Mouse (Mus musculus) splenic B cell, adult 2 months (primary cell): Measurements from ENCODE around the gene Dll3.

ENCODE experiments used
- DNase-seq: peaks from one replicate; pipeline ENCODE4 v3.0.0-alpha.2; 2011; ENCODE audit warnings: low read depth, low spot score
- H3K27me3 ChIP-seq: 2 replicates; pipeline ENCODE4 v1.6.1; 2012; ENCODE audit warnings: mild to moderate bottlenecking, low read length, moderate library complexity, mixed read lengths; ENCODE audit not compliant: control insufficient read depth, poor library complexity, insufficient read depth, severe bottlenecking
- H3K36me3 ChIP-seq: 2 replicates; pipeline ENCODE4 v1.6.1; 2012; ENCODE audit warnings: mild to moderate bottlenecking, low read length, moderate library complexity, mixed read lengths; ENCODE audit not compliant: control insufficient read depth, poor library complexity, insufficient read depth, severe bottlenecking

Gene Dll3

GRCm38 (mm10) chr7:28278279-28278652 lies 23.8 kb downstream of the Dll3 start:
- no peaks in the 10 kb centered on the region for H3K36me3 ChIP-seq
- no peaks in the 10 kb centered on the region for H3K27me3 ChIP-seq
- DNase-seq, result no peak

- Histone ChIP-seq H3K27me3 (no peaks in the 10 kb centered on the region), H3K36me3 (no peaks in the 10 kb centered on the region)
- peak; percentile 96 for DNase-seq
Observed at GRCm38 (mm10) chr7:28277615-28278278, 24.3 kb downstream of the Dll3 start, which contains the start of gene Eid2b. Eid2b (plus strand) TSS chr7:28277739.

DNA sequence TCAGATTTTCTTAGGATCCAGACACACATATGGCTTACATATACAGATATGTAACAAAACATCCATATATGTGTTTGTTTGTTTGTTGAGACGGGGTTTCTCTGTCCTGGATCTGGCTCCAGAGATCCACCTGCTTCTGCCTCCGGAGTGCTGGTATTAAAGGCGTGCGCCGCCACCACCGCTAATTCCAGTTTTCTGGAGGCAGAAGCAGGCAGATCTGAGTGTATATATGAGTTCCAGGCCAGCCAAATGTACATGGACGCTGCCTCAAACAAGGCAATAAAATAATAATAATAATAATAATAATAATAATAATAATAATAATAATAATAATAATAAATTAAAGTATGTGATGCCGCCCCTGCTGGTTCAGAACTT lies 24.8 kb downstream of the Dll3 start:
- Histone ChIP-seq H3K27me3 (no peaks in the 10 kb centered on the region), H3K36me3 (no peaks in the 10 kb centered on the region)
- DNase-seq, result no peak

- Histone ChIP-seq H3K27me3 (no peaks in the 10 kb centered on the region; the same call in 1 of the 2 replicates), H3K36me3 (no peaks in the 10 kb centered on the region)
- no peak for DNase-seq
Observed at GRCm38 (mm10) chr7:28271761-28272160, 30.3 kb downstream of the Dll3 start.

- DNase-seq, result no peak
- no peaks in the 10 kb centered on the region; the same call in 1 of the 2 replicates for H3K27me3 ChIP-seq
- H3K36me3 ChIP-seq, result no peaks in the 10 kb centered on the region
Observed at GRCm38 (mm10) chr7:28269355-28269754, 32.7 kb downstream of the Dll3 start.

- DNase-seq, result no peak
- Histone ChIP-seq H3K36me3 (no peaks in the 10 kb centered on the region), H3K27me3 (no peaks in the 10 kb centered on the region; the same call in 1 of the 2 replicates)
Observed at GRCm38 (mm10) chr7:28268576-28268975, 33.5 kb downstream of the Dll3 start.

GRCm38 (mm10) chr7:28268042-28268531 lies 34.0 kb downstream of the Dll3 start:
- H3K36me3 ChIP-seq, result no peaks in the 10 kb centered on the region
- no peak for DNase-seq
- no peaks in the 10 kb centered on the region; the same call in 1 of the 2 replicates for H3K27me3 ChIP-seq

DNA sequence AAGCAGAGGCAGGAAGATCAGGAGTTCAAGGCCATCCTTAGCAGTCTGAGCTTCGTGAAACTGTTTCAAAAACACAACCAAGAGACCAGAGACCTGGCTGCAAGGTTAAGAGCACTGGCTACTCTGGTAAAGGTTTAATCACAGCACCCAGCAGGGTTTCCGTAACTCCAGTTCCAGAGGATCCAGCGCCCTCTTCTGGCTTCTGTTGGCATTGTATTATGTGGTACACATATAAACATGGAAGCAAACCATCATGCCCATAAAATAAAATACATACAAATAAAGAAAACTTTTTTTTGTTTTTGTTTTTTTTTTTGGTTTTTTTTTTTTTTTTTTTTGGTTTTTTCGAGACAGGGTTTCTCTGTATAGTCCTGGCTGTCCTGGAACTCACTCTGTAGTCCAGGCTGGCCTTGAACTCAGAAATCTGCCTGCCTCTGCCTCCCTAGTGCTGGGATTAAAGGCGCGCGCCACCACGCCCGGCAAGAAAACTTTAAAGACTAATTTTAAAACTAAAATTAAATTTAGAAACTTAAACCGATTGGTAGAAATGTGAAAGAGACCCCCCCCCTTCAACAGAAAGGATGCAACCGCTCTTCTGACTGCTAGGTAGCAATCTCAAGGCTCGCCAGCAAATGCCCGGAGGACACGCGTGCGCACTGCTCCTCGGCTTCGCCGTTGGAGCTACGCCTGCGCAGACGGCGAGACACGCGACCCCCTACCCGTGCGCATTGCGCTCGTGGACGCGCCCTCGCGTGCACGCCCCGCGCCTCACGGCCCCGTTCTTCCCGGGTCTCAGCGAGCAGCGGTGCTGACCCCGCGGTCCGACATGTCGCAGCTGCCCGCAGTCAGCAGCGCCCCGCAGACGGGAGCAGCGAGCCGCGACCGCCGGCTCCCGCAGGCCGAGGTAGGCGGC lies 34.7 kb downstream of the Dll3 start, which contains the start of gene Eid2:
Gene Eid2 (plus strand): TSS at position 753 of the 913 bp plus-strand sequence.
- H3K27me3 ChIP-seq, result no peaks in the 10 kb centered on the region; the same call in 1 of the 2 replicates
- DNase-seq, result no peak

GRCm38 (mm10) chr7:28265391-28265790 lies 36.6 kb downstream of the Dll3 start:
- DNase-seq, result no peak
- Histone ChIP-seq H3K27me3 (no peaks in the 10 kb centered on the region; the same call in 1 of the 2 replicates), H3K36me3 (no peaks in the 10 kb centered on the region)

More for the DNA sequence above, 34.7 kb downstream of the Dll3 start, which contains the start of gene Eid2:
- no peaks in the 10 kb centered on the region for H3K36me3 ChIP-seq

GRCm38 (mm10) chr7:28263786-28264185 lies 38.3 kb downstream of the Dll3 start:
- Histone ChIP-seq H3K36me3 (no peaks in the 10 kb centered on the region), H3K27me3 (no peaks in the 10 kb centered on the region; the same call in 1 of the 2 replicates)
- peak; percentile 56 for DNase-seq

- no peaks in the 10 kb centered on the region for H3K36me3 ChIP-seq
- no peak for DNase-seq
- H3K27me3 ChIP-seq, result no peaks in the 10 kb centered on the region
Observed at GRCm38 (mm10) chr7:28262861-28263260, 39.2 kb downstream of the Dll3 start.

DNA sequence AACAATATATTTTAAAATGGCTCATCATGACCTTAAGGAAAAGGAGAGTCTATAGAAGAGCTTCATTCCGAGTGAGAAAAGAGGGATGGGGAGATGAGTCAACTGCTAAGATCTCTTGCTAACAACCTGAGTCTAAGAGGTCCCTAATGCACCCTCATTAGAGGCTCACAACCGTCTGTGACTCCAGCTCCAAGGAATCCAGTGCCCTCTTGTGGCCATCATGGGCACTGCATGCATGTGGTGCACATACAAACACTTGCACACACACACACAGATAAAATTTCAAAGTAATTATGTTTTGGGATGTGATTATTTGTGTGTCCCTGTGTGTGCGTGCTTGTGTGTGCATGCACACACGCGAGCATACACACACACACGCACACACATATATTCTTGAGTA lies 46.6 kb downstream of the Dll3 start:
- Histone ChIP-seq H3K27me3 (no peaks in the 10 kb centered on the region), H3K36me3 (no peaks in the 10 kb centered on the region)
- peak; percentile 24 for DNase-seq

GRCm38 (mm10) chr7:28254591-28254990 lies 47.4 kb downstream of the Dll3 start:
- H3K36me3 ChIP-seq, result no peaks in the 10 kb centered on the region
- DNase-seq, result no peak
- H3K27me3 ChIP-seq, result no peaks in the 10 kb centered on the region

GRCm38 (mm10) chr7:28251976-28252375 lies 50.1 kb downstream of the Dll3 start:
- no peaks in the 10 kb centered on the region for H3K36me3 ChIP-seq
- H3K27me3 ChIP-seq, result no peaks in the 10 kb centered on the region
- DNase-seq, result no peak

GRCm38 (mm10) chr7:28248957-28249356 lies 53.1 kb downstream of the Dll3 start:
- no peak for DNase-seq
- Histone ChIP-seq H3K36me3 (no peaks in the 10 kb centered on the region), H3K27me3 (no peaks in the 10 kb centered on the region)
